Mouse (Mus musculus): ENCODE results near the gene Daam1. TPM values are rescaled to one million over a fixed set of nuclear protein-coding genes. Genes with fewer than 3 reads are reported as not detected.

Daam1 gene
- total RNA-seq, 2 experiments from 2014 or later, result 70.7 to 86.4 TPM

DNA sequence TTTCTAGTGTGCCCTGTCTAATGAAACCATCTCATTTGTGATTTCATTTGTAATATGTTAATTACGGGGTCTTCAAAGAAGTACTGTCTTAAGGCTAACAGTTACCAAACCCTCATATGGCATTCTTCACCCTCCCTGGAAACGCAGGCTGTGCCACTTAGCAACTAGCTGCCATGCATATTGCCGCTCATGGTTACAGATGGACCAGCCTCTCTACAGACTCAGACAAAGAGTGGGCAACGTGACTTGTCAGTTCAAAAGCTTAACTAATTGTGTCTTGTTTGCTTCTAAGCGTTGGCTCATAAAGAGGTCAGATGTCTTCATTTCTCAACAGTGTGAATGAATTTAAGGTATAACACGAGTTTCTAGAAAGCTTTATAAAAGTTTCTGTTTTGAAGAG is 126.1 kb downstream of the Daam1 start:
- no peak for DNase-seq
- intact Hi-C loops (cut with DNase I), result no loop called here

DNA sequence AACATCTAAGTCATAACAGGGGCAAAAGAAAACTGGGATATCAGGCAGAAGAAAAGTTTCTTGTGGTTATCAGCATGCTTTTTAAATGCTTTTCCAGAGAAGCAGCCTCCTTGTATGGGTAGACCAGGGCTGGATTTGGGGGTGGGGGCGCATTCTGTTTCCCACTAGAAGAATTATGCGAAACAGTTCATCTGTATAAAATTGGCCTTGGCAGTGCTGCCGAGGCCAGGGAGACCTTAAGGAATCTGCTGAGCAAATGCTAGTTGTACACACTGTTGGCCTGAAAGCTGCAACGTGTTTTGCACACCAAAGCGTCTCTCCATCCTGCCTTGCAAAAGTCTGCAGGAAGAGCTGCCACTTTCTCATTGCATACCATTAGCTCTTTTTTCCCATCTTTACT is 126.6 kb downstream of the Daam1 start:
- DNase-seq, result no peak
- intact Hi-C loops (cut with DNase I), result no loop called here

DNA sequence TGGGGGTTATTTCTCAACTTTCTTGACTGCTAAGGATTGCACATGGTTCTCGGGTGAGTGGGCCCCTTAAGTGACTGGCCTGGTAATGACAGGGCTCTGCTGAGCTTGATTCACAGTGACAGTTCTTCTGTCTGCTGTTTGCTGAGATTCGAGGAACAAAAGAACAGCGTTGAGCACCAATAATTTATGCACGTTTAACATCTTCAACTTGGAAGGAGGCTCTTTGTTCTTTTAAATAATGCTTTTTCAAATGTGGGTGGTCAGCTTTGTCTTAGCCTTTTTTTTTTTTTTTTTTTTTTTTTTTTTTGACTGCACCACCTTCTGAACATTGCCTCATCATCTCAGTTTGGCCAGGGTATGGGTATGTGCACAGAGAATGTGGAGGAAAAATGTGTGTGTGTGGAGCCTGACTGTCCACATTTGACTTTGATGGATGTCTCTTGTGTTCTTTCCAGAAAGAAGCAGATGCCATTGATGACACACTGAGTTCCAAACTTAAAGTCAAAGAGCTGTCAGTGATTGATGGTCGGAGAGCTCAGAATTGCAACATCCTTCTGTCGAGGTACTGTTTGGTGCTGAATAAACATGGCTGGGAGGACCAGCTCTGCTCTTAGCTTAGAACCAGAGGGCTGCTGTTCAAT is 128.6 kb downstream of the Daam1 start:
- no peak for DNase-seq
- intact Hi-C loops (cut with DNase I), result no loop called here

DNA sequence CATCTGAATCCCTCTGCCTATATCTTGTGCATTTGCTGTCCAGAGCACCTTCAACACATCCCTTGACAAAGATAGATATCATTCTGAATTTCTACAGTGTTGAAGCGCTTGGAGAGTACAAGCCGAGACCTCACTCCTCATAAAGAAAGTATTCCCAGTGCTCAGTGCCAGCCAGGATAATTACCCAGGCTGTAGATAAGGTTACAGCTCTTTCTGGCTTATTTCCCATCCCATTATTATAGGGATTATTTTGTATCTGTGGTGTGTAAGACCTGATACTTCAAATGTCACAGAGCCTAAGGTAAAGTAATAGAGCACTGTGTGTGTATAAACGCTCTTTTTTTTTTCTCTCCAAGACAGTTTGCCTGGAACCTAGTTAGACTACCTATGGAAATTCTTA is 130.8 kb downstream of the Daam1 start:
- no peak for DNase-seq
- intact Hi-C loops (cut with DNase I), result no loop called here

DNA sequence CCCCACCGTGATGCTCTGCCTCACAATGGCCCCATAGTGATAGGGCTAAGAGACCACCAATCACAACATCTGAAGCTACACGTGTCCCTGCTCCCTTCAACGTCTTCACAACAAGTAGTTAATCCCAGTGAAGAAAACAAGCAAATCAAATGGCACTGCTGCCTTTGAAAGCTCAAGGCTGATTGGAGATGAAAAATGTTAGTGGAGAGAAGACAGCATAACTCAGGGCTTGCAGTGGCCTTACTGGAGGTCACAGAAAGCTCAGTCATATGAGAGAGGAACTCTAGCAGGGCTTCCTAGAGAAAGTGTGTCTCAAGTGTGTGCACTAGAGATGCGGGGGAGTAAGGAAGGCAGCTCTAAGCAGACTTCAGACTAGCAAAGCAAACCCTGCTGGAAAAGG is 131.7 kb downstream of the Daam1 start:
- no peak for DNase-seq
- intact Hi-C loops (cut with DNase I), result no loop called here

DNA sequence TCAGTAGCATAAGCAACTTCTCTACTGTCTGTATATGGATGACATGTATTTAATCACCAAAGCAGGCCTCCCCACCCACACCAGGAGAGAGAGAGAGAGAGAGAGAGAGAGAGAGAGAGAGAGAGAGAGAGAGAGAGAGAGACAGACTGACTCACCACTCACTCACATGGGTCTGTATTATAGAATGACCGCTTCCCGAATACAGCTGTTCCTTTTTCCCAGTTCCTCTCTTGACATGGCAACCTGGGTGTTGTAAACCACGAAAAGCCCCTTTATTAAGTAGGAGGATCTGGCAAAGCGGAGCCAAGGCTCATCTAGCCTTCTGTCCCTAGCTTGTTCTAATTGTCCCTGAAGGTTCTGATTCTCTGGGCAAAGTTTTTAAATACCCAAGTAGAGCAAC is 137.7 kb downstream of the Daam1 start:
- DNase-seq, result no peak
- intact Hi-C loops (cut with DNase I), result no loop called here

DNA sequence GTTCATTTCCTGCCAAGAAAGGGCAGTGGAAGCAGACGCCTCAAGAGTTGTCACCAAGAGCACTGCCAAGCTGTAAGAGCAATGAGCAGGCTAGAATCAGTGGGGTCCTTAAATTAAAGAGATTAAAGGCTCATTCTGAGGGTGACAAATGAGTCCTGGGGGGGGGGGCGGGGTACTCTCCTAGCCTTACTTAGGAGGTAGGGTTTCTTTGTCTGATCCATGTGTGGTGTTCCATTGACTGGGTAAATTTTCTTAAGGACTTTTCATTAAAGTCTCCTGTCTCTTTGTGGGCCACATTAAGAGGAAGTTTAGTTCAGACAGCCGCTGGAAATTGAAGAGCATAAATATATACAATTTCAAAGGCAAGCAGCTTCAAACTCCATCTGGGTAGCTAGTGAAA is 138.1 kb downstream of the Daam1 start:
- intact Hi-C loops (cut with DNase I), result no loop called here
- no peak for DNase-seq

DNA sequence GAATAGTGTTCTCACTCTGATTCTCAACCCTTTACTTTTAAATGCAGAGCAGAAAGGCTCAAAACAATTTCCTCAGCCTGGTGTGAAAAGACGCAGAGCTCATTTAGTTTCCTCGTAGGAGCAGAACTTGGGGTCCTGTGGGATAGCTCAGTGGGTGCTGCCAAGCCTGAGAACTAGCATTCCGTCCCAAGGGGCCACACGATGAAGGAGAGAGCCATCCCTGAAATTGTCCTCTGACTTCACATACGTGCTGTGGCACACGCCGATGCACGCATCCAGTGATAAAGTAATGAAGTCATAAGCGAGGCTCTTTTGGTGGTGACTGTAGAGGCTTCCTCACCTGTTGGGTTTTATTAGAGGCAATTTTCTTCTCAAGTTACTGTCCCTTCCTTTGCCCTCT is 138.6 kb downstream of the Daam1 start:
- intact Hi-C loops (cut with DNase I), result no loop called here
- no peak for DNase-seq

DNA sequence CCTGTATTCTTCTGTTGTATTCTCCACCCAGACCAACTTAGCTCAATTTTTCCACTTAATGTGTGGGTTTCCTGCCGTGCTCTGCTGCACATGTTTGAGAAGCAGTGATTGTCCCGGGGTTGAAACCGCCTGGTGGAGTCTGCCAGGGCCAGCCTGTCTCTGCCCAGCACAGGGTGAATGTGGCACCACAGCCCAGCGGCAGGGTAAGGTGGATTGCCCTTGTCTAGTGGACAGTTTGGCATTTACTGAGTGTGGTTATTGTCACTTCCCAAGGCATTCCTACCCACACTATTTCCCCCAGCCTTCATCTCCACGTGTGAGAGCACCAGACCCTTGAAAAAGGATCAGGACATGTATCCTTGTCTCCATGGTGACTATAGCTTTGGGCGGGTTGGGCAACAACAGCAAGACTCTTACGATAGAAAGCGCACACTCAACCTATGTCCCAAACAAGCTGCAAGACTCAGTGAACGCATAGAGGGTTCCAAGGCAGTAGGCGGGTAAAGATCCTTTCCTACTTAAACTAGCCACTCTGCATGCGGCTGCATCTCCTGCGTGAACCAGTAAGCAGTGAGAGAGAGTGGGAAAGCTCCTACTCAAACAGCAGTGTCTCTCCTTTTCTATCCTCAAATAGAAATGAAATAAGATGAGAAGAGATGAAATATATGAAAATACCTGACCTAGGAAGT is 139.2 kb downstream of the Daam1 start:
- DNase-seq, result peak in 1 of 2 experiments; percentile 32
- intact Hi-C loops (cut with DNase I), result no loop called here

DNA sequence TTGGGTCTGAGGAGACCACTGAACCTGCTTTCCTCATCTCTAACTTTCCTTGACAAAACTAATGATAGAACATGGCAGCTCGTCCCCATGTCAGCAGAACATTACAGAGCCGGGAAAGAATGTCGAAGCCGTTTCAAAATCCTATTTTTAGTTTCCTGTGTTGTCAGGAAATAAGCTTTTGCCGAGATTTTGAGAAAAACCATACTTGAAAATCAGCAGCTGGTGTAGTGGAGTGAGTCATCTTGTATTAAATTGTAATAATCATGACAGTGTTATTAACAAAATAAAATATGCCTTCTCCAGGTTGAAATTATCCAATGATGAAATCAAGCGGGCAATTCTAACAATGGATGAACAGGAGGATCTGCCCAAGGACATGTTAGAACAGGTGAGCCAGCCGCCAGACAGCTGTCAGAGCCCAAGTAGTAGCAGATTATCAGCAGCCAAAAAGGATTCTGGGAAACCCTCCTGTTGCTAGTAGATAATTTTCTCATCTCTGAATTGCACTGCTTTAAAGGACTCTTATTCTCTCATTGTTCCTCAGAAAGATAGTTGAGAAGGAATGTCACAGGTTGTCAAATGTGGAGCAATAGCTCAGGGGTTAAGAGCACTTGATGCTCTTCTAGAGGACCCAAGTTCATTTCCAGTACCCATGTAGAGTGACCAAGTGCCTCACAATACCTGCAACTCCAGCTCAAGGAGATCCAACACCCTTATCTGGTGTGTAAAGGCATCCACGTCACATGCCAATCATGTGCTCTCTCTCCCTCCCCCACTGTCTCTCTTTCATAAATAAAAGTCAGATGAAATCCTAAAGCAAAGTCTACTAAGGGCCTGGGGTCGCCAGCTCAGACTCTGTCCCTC is 140.1 kb downstream of the Daam1 start:
- DNase-seq, result peak in 1 of 2 experiments; percentile 61
- intact Hi-C loops (cut with DNase I), result no loop called here

DNA sequence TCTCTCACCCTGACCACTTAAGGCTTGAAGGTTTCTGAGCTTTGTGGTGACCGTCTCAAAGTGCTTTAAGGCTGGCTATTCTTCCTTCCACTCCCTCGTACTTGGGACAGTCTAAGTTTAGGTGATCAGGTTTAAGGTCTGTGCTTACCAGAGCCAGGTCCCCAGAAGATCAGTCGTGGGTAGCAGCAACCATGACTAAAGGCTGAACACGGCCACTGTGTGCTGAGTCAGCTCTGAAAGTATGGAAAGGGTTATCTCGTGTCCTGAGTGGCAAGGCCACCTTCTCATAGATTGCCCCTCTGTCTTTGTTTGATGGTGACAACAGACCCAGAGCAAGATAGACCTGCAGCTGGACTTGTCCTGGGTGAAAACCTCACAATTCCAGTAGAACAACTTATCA is 141.2 kb downstream of the Daam1 start:
- no peak for DNase-seq

DNA sequence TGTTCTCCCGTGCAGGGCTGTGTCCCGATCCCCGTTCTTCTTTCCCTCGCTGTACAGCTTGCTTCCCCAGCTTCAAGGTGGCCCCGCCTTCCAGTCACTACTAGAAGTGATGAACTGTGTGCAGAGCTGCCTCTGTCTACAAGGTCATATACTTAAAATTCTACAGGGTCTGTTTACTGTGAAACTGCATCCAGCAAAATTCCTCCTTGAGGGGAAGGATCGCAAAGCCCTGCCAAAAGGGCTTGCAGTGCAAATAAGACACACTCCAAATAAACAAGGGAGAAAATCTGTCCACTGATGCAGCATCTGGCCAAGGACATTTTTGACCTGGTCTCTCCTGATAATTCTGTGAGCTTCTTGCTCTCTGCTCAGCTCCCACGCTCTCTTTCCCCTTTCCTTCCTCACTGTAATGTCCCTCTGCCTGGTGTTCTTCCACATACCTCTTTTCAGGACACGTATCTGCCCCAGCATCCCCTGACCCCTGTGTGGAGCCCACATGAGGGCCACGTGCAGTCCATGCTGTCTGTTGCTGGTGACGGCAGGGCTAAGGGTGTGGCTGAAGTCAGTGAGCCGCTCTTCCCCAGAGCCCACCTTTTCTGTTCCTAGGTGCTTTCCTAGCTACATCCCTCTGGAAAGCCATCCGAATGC is 141.9 kb downstream of the Daam1 start:
- peak in 1 of 2 experiments; percentile 43 for DNase-seq
- intact Hi-C loops (cut with DNase I), result no loop called here

More for the DNA sequence above, 141.2 kb downstream of the Daam1 start:
- intact Hi-C loops (cut with DNase I), result no loop called here

DNA sequence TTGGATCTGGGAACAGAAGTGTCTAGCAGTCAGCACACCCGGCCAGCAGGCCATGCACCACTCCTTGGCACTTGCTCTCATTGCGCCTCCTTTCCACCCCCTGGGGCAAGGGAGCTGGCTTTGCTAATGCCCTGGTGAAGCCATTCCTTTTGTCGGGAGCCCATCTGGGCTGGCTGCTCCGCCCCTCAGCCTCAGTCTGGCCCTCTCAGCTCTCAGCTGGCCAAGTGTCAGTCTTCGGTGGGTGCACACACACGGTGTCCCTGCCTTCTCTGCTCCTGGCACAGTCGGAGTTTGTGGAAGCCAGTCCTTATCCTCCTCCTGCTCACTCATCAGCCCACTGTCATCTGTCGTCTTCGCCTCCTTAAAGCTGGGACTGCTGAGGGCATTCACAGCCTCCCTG is 142.7 kb downstream of the Daam1 start:
- no peak for DNase-seq
- intact Hi-C loops (cut with DNase I), result no loop called here

DNA sequence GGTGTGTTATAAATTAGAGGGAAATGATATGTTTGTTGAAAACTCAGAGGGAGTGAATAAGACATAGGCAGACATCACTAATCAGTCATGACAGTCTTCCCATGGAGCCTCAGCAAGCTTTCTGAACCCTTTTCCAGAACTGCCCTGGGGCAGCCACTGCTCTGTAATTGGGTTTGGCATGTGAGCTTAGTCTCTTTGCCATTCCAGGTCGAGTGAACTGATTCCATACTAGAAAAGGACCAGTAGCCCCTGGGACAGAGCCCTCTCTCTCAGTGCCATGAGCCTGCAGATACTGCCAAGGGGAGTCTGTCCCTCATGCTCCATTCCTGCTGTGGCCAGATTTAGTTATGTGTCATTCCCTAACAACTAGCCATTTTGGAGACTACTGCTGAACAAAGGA is 144.7 kb downstream of the Daam1 start:
- intact Hi-C loops (cut with DNase I), result loop anchor here (5.0 kb wide), 1 partner anchor 143 kb away; the partner anchor contains the start of gene Daam1
- no peak for DNase-seq

DNA sequence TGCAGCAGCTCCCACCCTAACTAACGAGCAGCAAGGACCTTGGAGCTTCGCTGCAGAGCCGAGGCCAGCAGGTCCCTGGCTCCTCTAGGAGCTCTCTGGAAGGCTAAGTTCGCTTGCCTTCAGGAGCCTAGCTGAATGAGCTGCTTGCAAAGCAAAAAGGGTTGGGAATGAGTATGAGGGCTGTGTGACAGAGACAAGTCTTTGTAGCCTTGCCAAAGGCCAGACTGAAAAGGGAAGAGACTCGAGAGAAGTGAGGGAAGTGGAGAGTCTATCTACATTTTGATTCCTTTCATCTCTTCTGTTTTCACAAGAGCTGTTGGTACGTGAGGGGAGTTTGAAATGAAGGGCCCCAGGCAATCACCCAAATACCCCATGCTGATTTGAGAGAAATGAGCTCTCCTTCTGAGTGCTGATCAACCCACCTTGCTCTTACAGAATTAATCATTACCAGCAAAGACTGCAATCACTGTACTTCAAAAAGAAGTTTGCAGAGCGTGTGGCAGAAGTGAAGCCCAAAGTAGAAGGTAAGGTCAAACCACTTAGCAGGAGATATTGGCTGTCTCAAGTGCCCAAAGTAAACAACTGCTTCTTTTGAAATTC is 145.6 kb downstream of the Daam1 start:
- intact Hi-C loops (cut with DNase I), result loop anchor here (5.0 kb wide), 1 partner anchor 144 kb away; the partner anchor contains the start of gene Daam1
- no peak for DNase-seq

DNA sequence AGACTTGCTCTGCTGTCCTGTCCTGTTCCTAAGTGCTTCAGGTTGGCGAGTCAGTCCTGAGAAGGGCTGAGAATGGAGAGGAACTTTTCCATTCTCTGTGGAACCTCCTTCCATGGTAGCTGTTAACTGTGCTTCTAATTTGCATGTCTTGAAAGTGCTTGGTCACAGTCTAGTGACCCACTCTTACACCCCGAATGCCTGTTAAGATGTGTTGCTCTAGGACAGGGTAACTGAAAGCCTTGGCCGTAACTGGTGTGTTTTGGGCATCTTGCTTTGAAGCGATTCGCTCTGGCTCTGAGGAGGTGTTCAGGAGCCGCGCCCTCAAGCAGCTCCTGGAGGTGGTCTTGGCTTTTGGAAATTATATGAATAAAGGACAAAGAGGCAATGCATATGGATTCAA is 146.5 kb downstream of the Daam1 start:
- intact Hi-C loops (cut with DNase I), result loop anchor here (5.0 kb wide), 1 partner anchor 145 kb away; the partner anchor contains the start of gene Daam1
- DNase-seq, result no peak

DNA sequence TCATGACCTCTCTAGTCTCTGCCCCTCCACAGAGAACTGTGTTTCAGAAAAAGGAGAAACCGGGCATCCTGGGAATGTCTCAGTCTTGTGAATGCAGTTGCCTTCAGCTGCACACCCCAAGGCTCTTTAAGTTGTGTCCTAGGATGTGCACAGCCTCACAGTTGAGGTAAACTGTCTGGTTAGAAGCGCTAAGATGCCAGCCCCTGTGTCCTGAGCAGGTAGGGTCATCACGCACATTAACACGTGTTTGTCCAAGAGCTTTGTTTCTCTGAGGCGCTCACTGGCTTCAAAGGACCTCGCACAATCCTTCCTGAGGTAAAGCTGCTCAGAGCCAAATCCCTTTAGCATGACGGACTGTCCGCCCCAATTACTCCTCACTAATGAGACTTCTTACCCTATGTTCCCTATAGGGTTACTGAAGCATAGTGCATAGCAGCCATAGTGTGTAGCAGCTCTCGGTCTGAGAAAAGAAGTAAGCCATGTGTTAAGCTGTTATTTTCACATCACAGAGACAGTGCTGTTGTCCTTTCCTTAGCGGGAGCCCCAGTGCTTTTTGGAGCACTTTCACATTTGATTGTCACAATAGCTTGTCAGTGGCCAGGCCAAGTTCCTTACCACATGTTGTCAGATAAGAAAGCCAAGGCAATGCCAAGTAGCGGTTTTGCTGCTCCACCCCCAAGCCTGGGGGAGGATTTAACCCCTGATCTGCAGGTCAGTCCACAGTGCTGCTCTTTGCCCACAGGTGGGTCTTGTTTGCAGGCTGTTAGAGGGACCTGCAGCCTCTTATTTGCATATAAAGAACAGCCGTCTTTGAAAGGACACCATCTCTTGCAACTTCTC is 147.9 kb downstream of the Daam1 start:
- intact Hi-C loops (cut with DNase I), result loop anchor here (5.0 kb wide), 1 partner anchor 146 kb away; the partner anchor contains the start of gene Daam1
- DNase-seq, result peak; percentile 77 to 80

DNA sequence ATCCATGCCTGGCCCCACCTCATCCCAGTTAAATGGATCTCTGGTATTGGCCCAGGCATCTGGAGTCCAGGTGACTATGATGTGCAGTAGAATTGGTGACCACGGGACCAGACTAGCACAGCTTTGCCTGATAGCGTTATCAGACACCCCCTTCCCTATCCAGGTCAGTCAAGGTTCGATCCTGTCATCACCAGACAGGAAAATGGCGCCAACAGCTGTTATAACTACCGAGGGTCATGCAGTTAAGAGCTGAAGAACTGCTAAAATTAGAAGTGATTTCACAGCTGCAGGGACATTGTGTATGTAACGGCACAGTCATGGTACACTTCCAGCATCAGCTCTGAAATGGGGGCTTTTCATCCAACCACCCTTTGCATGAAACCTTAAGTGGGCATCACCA is 149.3 kb downstream of the Daam1 start:
- intact Hi-C loops (cut with DNase I), result loop anchor here (2.0 to 5.0 kb wide), 4 partner anchors 41 to 213 kb away; no protein-coding TSS in a partner anchor
- DNase-seq, result peak; percentile 59 to 75

DNA sequence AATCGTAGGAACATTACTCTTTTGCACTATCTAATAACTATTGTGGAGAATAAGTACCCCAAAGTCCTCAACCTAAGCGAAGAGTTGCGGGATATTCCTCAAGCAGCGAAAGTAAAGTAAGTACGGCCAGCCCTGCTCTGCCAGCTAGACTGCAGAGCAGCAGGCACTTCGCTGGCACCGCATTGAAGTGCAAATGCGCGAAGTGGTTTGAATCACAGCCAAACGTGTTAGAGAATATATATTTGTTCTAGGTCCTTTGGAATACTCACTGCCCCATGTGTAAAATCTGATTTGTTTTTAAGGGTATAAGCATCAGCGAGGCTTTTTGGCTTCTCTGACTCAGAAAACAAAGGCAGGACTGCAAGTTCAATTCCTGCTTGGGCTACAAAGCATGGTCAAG is 149.9 kb downstream of the Daam1 start:
- intact Hi-C loops (cut with DNase I), result loop anchor here (2.0 to 5.0 kb wide), 4 partner anchors 42 to 213 kb away; no protein-coding TSS in a partner anchor
- peak in 1 of 2 experiments; percentile 33 for DNase-seq

All from heart, postnatal 10 days (tissue).